Mouse (Mus musculus): ENCODE data around the gene Ccdc149. TPM values are rescaled to one million over a fixed set of nuclear protein-coding genes. Genes with fewer than 3 reads are reported as not detected.

Ccdc149 gene
- polyA plus RNA-seq, 1 experiment from 2014 or later = 13.5 TPM

GRCm38 (mm10) chr5:52367866-52368840 lies 103.2 kb downstream of the Ccdc149 start:
- peak overlapping the region; percentile 24 for H3K4me3 ChIP-seq (replicated peaks; ENCODE audit: low read length)

GRCm38 (mm10) chr5:52366661-52367060 lies 104.7 kb downstream of the Ccdc149 start:
- Histone ChIP-seq H3K4me3 (replicated peaks; ENCODE audit: low read length) (no peak overlapping the region), H3K27ac (ENCODE audit: low read length) (no peak overlapping the region), H3K4me1 (replicated peaks; ENCODE audit: control insufficient read depth, insufficient read depth, low read length) (peaks cover 7% of the 10 kb centered on the region), H3K36me3 (ENCODE audit: control insufficient read depth, insufficient read depth) (no peaks in the 10 kb centered on the region), H3K9ac (replicated peaks; ENCODE audit: low read depth, low read length) (no peak overlapping the region), H3K27me3 (replicated peaks; ENCODE audit: control insufficient read depth, insufficient read depth, low read length) (no peaks in the 10 kb centered on the region), H3K9me3 (ENCODE audit: control insufficient read depth, low read length) (no peaks in the 10 kb centered on the region), H3K4me2 (ENCODE audit: low read length) (no peak overlapping the region)
- no peak for ATAC-seq
- WGBS = 60% methylated on average over 2 of the region's 2 CpGs

More at GRCm38 (mm10) chr5:52367866-52368840, 103.2 kb downstream of the Ccdc149 start:
- Histone ChIP-seq H3K4me2 (ENCODE audit: low read length) (peak overlapping the region; percentile 51), H3K9me3 (ENCODE audit: control insufficient read depth, low read length) (no peaks in the 10 kb centered on the region), H3K4me1 (replicated peaks; ENCODE audit: control insufficient read depth, insufficient read depth, low read length) (peaks cover 7% of the 10 kb centered on the region), H3K9ac (replicated peaks; ENCODE audit: low read depth, low read length) (peak overlapping the region; percentile 42), H3K27me3 (replicated peaks; ENCODE audit: control insufficient read depth, insufficient read depth, low read length) (no peaks in the 10 kb centered on the region), H3K36me3 (ENCODE audit: control insufficient read depth, insufficient read depth) (no peaks in the 10 kb centered on the region), H3K27ac (ENCODE audit: low read length) (no peak overlapping the region)
- peak; percentile 60 for ATAC-seq
- 54% methylated on average over 55 of the region's 63 CpGs for WGBS

GRCm38 (mm10) chr5:52365930-52366329 lies 105.4 kb downstream of the Ccdc149 start:
- WGBS = 94% methylated on average over 5 of the region's 5 CpGs

GRCm38 (mm10) chr5:52364521-52364920 lies 106.8 kb downstream of the Ccdc149 start:
- H3K9me3 ChIP-seq (ENCODE audit: control insufficient read depth, low read length) = no peaks in the 10 kb centered on the region
- H3K9ac ChIP-seq (replicated peaks; ENCODE audit: low read depth, low read length) = no peak overlapping the region
- H3K27me3 ChIP-seq (replicated peaks; ENCODE audit: control insufficient read depth, insufficient read depth, low read length) = no peaks in the 10 kb centered on the region
- no peak overlapping the region for H3K4me2 ChIP-seq (ENCODE audit: low read length)
- no peaks in the 10 kb centered on the region for H3K36me3 ChIP-seq (ENCODE audit: control insufficient read depth, insufficient read depth)
- peaks cover 7% of the 10 kb centered on the region for H3K4me1 ChIP-seq (replicated peaks; ENCODE audit: control insufficient read depth, insufficient read depth, low read length)
- no peak for ATAC-seq
- H3K4me3 ChIP-seq (replicated peaks; ENCODE audit: low read length) = no peak overlapping the region
- 79% methylated on average over 5 of the region's 5 CpGs for WGBS
- no peak overlapping the region for H3K27ac ChIP-seq (ENCODE audit: low read length)

More at GRCm38 (mm10) chr5:52365930-52366329, 105.4 kb downstream of the Ccdc149 start:
- Histone ChIP-seq H3K4me2 (ENCODE audit: low read length) (no peak overlapping the region), H3K36me3 (ENCODE audit: control insufficient read depth, insufficient read depth) (no peaks in the 10 kb centered on the region), H3K9me3 (ENCODE audit: control insufficient read depth, low read length) (no peaks in the 10 kb centered on the region), H3K9ac (replicated peaks; ENCODE audit: low read depth, low read length) (no peak overlapping the region), H3K27ac (ENCODE audit: low read length) (no peak overlapping the region), H3K4me3 (replicated peaks; ENCODE audit: low read length) (no peak overlapping the region), H3K27me3 (replicated peaks; ENCODE audit: control insufficient read depth, insufficient read depth, low read length) (no peaks in the 10 kb centered on the region), H3K4me1 (replicated peaks; ENCODE audit: control insufficient read depth, insufficient read depth, low read length) (peaks cover 7% of the 10 kb centered on the region)
- ATAC-seq = no peak

- Histone ChIP-seq H3K9me3 (ENCODE audit: control insufficient read depth, low read length) (no peaks in the 10 kb centered on the region), H3K4me2 (ENCODE audit: low read length) (no peak within 1 kb of the TSS), H3K27ac (ENCODE audit: low read length) (no peak within 1 kb of the TSS), H3K36me3 (ENCODE audit: control insufficient read depth, insufficient read depth) (no peaks in the 10 kb centered on the region), H3K9ac (replicated peaks; ENCODE audit: low read depth, low read length) (no peak within 1 kb of the TSS), H3K27me3 (replicated peaks; ENCODE audit: control insufficient read depth, insufficient read depth, low read length) (no peaks in the 10 kb centered on the region), H3K4me3 (replicated peaks; ENCODE audit: low read length) (no peak within 1 kb of the TSS), H3K4me1 (replicated peaks; ENCODE audit: control insufficient read depth, insufficient read depth, low read length) (peaks cover 7% of the 10 kb centered on the region)
- 22% methylated on average over 11 of the region's 11 CpGs for WGBS
- no peak for ATAC-seq
Measured at GRCm38 (mm10) chr5:52363468-52364150, 107.7 kb downstream of the Ccdc149 start, which contains the start of gene Sod3. TSS of gene Sod3 (plus strand) at chr5:52363791.

GRCm38 (mm10) chr5:52362776-52363467 lies 108.4 kb downstream of the Ccdc149 start:
- H3K4me2 ChIP-seq (ENCODE audit: low read length) = no peak overlapping the region
- H3K4me1 ChIP-seq (replicated peaks; ENCODE audit: control insufficient read depth, insufficient read depth, low read length) = peaks cover under 1% of the 10 kb centered on the region; the same call in 1 of the 2 replicates
- ATAC-seq = no peak
- no peak overlapping the region for H3K9ac ChIP-seq (replicated peaks; ENCODE audit: low read depth, low read length)
- H3K27me3 ChIP-seq (replicated peaks; ENCODE audit: control insufficient read depth, insufficient read depth, low read length) = no peaks in the 10 kb centered on the region
- no peak overlapping the region for H3K4me3 ChIP-seq (replicated peaks; ENCODE audit: low read length)
- WGBS = 67% methylated on average over 6 of the region's 6 CpGs
- H3K27ac ChIP-seq (ENCODE audit: low read length) = no peak overlapping the region
- H3K9me3 ChIP-seq (ENCODE audit: control insufficient read depth, low read length) = no peaks in the 10 kb centered on the region
- H3K36me3 ChIP-seq (ENCODE audit: control insufficient read depth, insufficient read depth) = no peaks in the 10 kb centered on the region

GRCm38 (mm10) chr5:52360286-52361049 lies 110.9 kb downstream of the Ccdc149 start:
- Histone ChIP-seq H3K27ac (ENCODE audit: low read length) (no peak overlapping the region), H3K36me3 (ENCODE audit: control insufficient read depth, insufficient read depth) (no peaks in the 10 kb centered on the region), H3K9ac (replicated peaks; ENCODE audit: low read depth, low read length) (no peak overlapping the region), H3K4me2 (ENCODE audit: low read length) (no peak overlapping the region), H3K27me3 (replicated peaks; ENCODE audit: control insufficient read depth, insufficient read depth, low read length) (no peaks in the 10 kb centered on the region), H3K9me3 (ENCODE audit: control insufficient read depth, low read length) (no peaks in the 10 kb centered on the region), H3K4me1 (replicated peaks; ENCODE audit: control insufficient read depth, insufficient read depth, low read length) (no peaks in the 10 kb centered on the region), H3K4me3 (replicated peaks; ENCODE audit: low read length) (no peak overlapping the region)
- ATAC-seq = no peak; the same call in 1 of the 2 replicates
- WGBS = 66% methylated on average over 21 of the region's 21 CpGs

GRCm38 (mm10) chr5:52358120-52358519 lies 113.2 kb downstream of the Ccdc149 start:
- WGBS = 88% methylated on average over 6 of the region's 6 CpGs
- H3K9ac ChIP-seq (replicated peaks; ENCODE audit: low read depth, low read length) = no peak overlapping the region
- no peak overlapping the region for H3K4me2 ChIP-seq (ENCODE audit: low read length)
- no peaks in the 10 kb centered on the region for H3K36me3 ChIP-seq (ENCODE audit: control insufficient read depth, insufficient read depth)
- H3K9me3 ChIP-seq (ENCODE audit: control insufficient read depth, low read length) = no peaks in the 10 kb centered on the region
- no peak overlapping the region for H3K27ac ChIP-seq (ENCODE audit: low read length)
- no peak for ATAC-seq
- H3K4me1 ChIP-seq (replicated peaks; ENCODE audit: control insufficient read depth, insufficient read depth, low read length) = no peaks in the 10 kb centered on the region
- no peaks in the 10 kb centered on the region for H3K27me3 ChIP-seq (replicated peaks; ENCODE audit: control insufficient read depth, insufficient read depth, low read length)
- H3K4me3 ChIP-seq (replicated peaks; ENCODE audit: low read length) = no peak overlapping the region
